Mouse (Mus musculus) lung, embryonic 14.5 days (tissue): ENCODE measurements around the gene Polr3g. TPM values are rescaled to one million over a fixed set of nuclear protein-coding genes. Genes with fewer than 3 reads are reported as not detected.
A peak's percentile ranks its signal among the peaks of the same experiment; 100 is the strongest.

Source experiments
- ATAC-seq: fragments of 200-750 bp; cut with Nextera tagmentation; 2 replicates; pipeline ENCODE4 v1.8.0; 2017; ENCODE audit warnings: mild to moderate bottlenecking, moderate TSS enrichment, moderate library complexity; ENCODE audit not compliant: insufficient read depth
- DNase-seq: peaks from one replicate; pipeline ENCODE4 v3.0.0-alpha.2; 2015
- H3K27ac ChIP-seq: fragments of 300-500 bp; sonication (generic); 2 replicates; pipeline ENCODE4 v1.5.1; 2014; ENCODE audit warnings: low read depth, mild to moderate bottlenecking, moderate library complexity
- H3K27me3 ChIP-seq: fragments of 300-500 bp; sonication (generic); 2 replicates; pipeline ENCODE4 v1.6.1; 2014; ENCODE audit warnings: low read length, control low read depth; ENCODE audit not compliant: insufficient read depth
- H3K36me3 ChIP-seq: fragments of 300-500 bp; sonication (generic); 2 replicates; pipeline ENCODE4 v1.6.1; 2014; ENCODE audit warnings: control low read depth; ENCODE audit not compliant: insufficient read depth
- H3K4me1 ChIP-seq: fragments of 300-500 bp; sonication (generic); 2 replicates; pipeline ENCODE4 v1.6.1; 2014; ENCODE audit warnings: antibody characterized with exemption, control low read depth; ENCODE audit not compliant: insufficient read depth
- H3K4me2 ChIP-seq: fragments of 300-500 bp; sonication (generic); 2 replicates; pipeline ENCODE4 v1.6.1; 2014; ENCODE audit warnings: mild to moderate bottlenecking
- H3K4me3 ChIP-seq: fragments of 300-500 bp; sonication (generic); 2 replicates; pipeline ENCODE4 v1.5.1; 2014; ENCODE audit warnings: low read depth, low read length
- H3K9ac ChIP-seq: fragments of 300-500 bp; sonication (generic); 2 replicates; pipeline ENCODE4 v1.6.1; 2014
- H3K9me3 ChIP-seq: fragments of 300-500 bp; sonication (generic); 2 replicates; pipeline ENCODE4 v1.6.1; 2016; ENCODE audit warnings: low read depth, low read length, control low read depth
- CTCF ChIP-seq: IDR thresholded peaks from 2 replicates; pipeline ENCODE4 v1.5.1; 2016; ENCODE audit warnings: antibody characterized with exemption, low read depth
- WGBS: fragments of 180-500 bp; shearing (Covaris S2); extraction: QIAGEN DNeasy Blood & Tissue Kit; methylation state at CpG from one replicate; pipeline ENCODE4 v1.1.7; 2014; 5-methylcytosine and 5-hydroxymethylcytosine counted together
- polyA plus RNA-seq: library from polyadenylated mRNA; unstranded; fragments of >200 nt; fragmentation: Nextera tagmentation; extraction: Ambion mirVana; gene quantifications from 2 replicates; pipeline ENCODE4 v1.2.1, GENCODE M21; 2014

The Polr3g gene
- polyA plus RNA-seq, 1 experiment from 2014 or later = 15.1 TPM

DNA sequence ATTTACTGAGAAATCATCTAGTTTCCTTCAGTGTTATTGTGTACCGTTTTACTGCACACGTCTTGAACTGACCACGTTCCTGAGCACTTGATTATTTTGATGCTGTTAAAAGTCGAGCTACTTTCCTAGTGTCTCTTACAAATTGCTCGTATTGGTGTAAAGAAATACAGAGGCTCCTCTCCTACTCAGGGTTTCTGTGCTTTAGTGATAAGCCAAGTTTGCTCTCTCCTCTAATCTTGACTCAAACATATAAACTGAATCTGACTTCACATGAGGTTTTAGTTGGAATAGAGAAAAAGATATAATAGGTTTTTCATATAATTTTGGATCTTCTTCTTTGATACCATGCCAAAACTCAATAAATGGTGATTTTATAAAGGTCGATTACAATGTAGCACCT is 64.5 kb downstream of the Polr3g start:
- DNase-seq = no peak
- Histone ChIP-seq H3K4me3 (no peak overlapping the region), H3K9me3 (no peaks in the 10 kb centered on the region), H3K4me2 (no peak overlapping the region), H3K4me1 (no peaks in the 10 kb centered on the region), H3K27ac (no peak overlapping the region), H3K27me3 (no peaks in the 10 kb centered on the region), H3K9ac (no peak overlapping the region), H3K36me3 (no peaks in the 10 kb centered on the region)
- TF ChIP-seq CTCF = no peak
- ATAC-seq = no peak
- 73% methylated on average over 6 of the region's 6 CpGs for WGBS

GRCm38 (mm10) chr13:81644047-81644565 is 66.7 kb downstream of the Polr3g start:
- H3K9me3 ChIP-seq = no peaks in the 10 kb centered on the region

DNA sequence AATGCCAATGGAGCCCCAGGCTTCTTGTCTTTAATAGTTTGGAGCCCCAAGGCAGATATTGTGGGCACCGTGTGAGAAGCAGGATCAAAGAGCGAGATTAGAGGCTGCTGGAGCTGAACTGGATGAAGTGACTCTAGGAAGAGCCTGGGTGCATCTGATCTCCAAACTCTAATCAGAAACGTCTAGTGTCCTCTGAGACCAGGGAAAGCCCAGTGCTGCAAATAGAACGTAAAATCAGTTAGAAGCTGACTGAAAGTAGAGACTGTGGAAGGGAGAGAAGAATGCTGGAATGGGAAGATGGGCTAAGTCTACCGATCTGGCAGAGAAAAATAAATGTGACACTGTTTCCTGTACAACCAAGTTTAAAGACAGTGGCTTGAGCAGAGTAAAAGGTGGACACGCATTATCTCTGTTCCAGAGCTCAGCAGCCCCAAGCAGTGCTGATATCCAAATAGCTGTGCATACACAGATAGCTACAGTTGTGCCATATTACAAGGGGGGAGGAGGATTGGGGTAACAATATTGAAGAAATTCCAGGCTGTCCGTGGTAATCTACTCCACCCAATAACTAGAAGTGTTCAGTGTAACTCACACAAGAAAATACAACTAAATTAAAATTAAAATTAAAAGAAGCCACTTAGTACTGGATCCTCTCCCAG is 68.2 kb downstream of the Polr3g start:
- no peak overlapping the region for H3K27ac ChIP-seq
- H3K36me3 ChIP-seq = no peaks in the 10 kb centered on the region
- no peak overlapping the region for H3K4me3 ChIP-seq
- H3K27me3 ChIP-seq = no peaks in the 10 kb centered on the region
- ATAC-seq = no peak; the same call in 1 of the 2 replicates
- 55% methylated on average over 7 of the region's 7 CpGs for whole genome bisulfite sequencing
- no peak overlapping the region for H3K9ac ChIP-seq
- no peak overlapping the region for H3K4me2 ChIP-seq
- TF ChIP-seq CTCF = no peak
- H3K9me3 ChIP-seq = no peaks in the 10 kb centered on the region
- DNase-seq = no peak
- 0 out of 2 replicates have a peak, but pooled peaks cover 5% of the 10 kb centered on the region for H3K4me1 ChIP-seq

More at GRCm38 (mm10) chr13:81644047-81644565, 66.7 kb downstream of the Polr3g start:
- H3K36me3 ChIP-seq = no peaks in the 10 kb centered on the region
- no peak for TF ChIP-seq CTCF
- H3K4me2 ChIP-seq = no peak overlapping the region
- H3K27me3 ChIP-seq = no peaks in the 10 kb centered on the region
- ATAC-seq (no peak), DNase-seq (no peak)
- H3K27ac ChIP-seq = no peak overlapping the region
- 0 out of 2 replicates have a peak, but pooled peaks cover 5% of the 10 kb centered on the region for H3K4me1 ChIP-seq
- WGBS = 84% methylated on average over 11 of the region's 11 CpGs
- no peak overlapping the region for H3K4me3 ChIP-seq
- H3K9ac ChIP-seq = no peak overlapping the region

DNA sequence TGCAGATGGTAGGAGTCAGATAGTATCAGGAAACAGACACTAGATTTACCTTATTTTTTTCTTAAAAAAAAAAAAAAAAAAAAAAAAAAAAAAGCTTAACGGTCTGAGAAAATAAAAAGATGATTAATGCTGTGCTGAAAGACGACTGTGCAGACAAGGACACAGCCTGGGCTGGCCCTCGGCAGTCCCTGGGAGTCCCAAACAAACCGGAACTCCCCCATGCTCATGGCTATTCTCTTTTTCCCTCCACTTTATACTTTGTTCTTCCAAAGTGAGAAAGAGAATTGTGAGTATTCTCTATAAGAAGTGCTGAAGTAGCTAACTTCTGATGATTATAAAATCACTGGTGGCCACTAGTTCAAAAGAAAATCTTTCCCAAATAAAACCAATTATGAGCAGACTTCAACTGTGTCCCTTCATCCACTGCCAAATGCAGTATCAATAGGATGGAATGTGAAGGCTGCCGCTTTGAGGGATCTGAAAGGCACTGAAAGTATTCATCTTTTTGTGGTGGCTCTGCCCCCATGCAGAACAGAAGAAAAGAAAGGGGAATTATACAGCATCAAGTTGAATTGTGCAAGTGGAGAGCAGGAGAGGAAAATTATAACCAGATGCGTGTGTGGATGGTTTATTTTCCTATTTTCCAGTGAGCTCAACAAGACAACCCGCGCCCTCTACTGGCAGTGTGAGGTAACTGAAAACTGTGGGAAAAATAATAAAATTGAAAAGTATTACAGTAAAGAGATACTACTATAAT is 69.3 kb downstream of the Polr3g start:
- TF ChIP-seq CTCF = peak; percentile 83
- peak; percentile 65 for ATAC-seq
- Histone ChIP-seq H3K27me3 (no peaks in the 10 kb centered on the region), H3K27ac (no peak overlapping the region), H3K9me3 (no peaks in the 10 kb centered on the region), H3K36me3 (no peaks in the 10 kb centered on the region), H3K4me1 (0 out of 2 replicates have a peak, but pooled peaks cover 5% of the 10 kb centered on the region), H3K9ac (no peak overlapping the region), H3K4me3 (no peak overlapping the region), H3K4me2 (peak overlapping the region; percentile 47)
- 6% methylated on average over 8 of the region's 8 CpGs for WGBS
- DNase-seq = peak; percentile 86

- Histone ChIP-seq H3K4me2 (no peak overlapping the region), H3K27ac (no peak overlapping the region), H3K36me3 (no peaks in the 10 kb centered on the region), H3K4me1 (0 out of 2 replicates have a peak, but pooled peaks cover 5% of the 10 kb centered on the region), H3K4me3 (no peak overlapping the region), H3K9me3 (no peaks in the 10 kb centered on the region), H3K9ac (no peak overlapping the region), H3K27me3 (no peaks in the 10 kb centered on the region)
- DNase-seq = peak; percentile 20
- 26% methylated on average over 6 of the region's 6 CpGs for WGBS
- no peak for TF ChIP-seq CTCF
- ATAC-seq = peak; percentile 45; the same call in 1 of the 2 replicates
Measured at GRCm38 (mm10) chr13:81640881-81641280, 69.9 kb downstream of the Polr3g start.

DNA sequence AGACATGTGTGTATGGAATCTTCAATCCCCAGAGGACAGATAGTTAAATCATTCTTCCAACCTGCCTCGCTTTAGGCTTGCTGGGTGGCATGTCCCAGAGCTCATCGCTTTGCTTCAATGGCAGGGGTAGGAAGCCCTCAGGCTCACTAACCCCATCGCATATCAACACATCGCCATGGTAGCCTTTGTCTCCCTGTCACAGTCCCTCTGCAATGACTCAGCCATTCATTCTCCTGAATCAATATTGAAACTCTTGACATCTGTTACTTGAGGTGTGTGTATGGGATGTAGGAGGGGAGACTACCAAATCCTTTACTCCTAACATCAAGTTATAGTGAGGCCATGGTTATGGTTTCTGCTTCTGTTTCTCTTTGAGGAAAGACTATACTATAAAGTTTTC is 71.2 kb downstream of the Polr3g start:
- H3K4me3 ChIP-seq = no peak overlapping the region
- no peak overlapping the region for H3K27ac ChIP-seq
- no peaks in the 10 kb centered on the region for H3K27me3 ChIP-seq
- H3K4me1 ChIP-seq = 0 out of 2 replicates have a peak, but pooled peaks cover 5% of the 10 kb centered on the region
- no peak overlapping the region for H3K4me2 ChIP-seq
- H3K9ac ChIP-seq = no peak overlapping the region
- ATAC-seq (no peak), DNase-seq (no peak)
- no peaks in the 10 kb centered on the region for H3K9me3 ChIP-seq
- no peaks in the 10 kb centered on the region for H3K36me3 ChIP-seq
- WGBS = 47% methylated on average over 4 of the region's 4 CpGs
- no peak for TF ChIP-seq CTCF
